Mouse (Mus musculus): ENCODE data around the gene Spint3.

DNA sequence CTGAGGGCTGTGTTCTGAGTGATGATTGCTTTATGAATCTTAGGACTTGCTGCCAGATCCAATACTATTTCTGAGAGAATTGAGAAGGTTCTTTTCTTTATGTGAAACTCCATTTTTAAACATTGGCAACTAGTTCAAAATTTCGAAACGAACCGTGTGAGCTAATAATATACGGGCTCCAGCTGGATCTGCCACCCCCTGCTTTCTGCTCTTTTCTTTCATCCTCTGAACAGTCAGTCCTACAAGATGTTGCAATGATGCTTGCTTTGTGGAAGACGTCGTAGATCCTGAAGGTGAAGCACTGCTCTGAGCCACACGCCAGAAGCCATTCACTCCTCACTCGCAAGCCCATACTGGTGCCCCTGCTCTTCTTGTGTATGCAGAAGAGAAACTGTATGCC is 14.8 kb downstream of the Spint3 start:
- no peak for TF ChIP-seq CTCF (IDR thresholded peaks at IDR 0.05; ENCODE audit: borderline replicate concordance, insufficient read depth, low read depth, low read length)
- TF ChIP-seq POLR2A (IDR thresholded peaks at IDR 0.05; ENCODE audit: borderline replicate concordance, insufficient read depth, low read length): no peak
